Mouse (Mus musculus): Measurements from ENCODE around the gene Gm20388.

The Gm20388 gene

DNA sequence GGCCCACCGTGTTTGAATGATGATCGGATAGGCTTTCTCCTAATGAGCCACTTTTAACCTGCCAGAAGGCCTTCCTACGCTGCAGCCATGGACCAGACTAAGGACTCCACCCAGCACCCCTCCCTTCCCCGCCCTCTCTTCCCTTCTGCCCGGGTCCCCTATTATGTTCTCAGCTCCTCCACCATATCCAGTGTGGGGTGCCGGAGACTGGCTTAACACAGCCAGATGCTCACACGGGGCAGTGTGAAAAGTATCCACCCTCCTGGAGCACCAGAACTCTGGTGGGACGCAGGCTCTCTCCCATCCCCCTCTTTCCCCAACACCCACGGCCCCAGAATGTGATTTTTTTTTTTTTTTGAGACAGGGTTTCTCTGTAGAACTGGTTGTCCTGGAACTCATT is 2662.9 kb downstream of the Gm20388 start:
- DNase-seq: no peak

DNA sequence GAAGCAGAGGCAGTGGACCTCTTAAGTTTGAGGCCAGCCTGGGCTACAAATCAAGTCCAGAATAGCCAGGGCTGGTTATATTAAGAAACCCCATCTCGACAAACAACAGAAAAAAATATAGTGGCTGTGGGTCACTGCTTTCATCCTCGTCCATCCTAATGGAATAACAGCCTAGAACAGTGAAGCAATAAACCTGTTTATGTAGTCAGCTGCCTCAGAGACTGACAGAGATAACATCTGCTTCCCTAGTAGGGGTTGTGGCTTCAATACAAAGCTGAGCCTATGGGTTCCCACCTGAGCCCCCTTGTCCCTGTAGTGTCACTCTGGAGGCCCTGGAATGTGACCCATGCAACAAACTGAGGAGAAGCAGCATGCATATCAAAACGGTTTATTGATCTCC is 2663.6 kb downstream of the Gm20388 start:
- no peak for DNase-seq

DNA sequence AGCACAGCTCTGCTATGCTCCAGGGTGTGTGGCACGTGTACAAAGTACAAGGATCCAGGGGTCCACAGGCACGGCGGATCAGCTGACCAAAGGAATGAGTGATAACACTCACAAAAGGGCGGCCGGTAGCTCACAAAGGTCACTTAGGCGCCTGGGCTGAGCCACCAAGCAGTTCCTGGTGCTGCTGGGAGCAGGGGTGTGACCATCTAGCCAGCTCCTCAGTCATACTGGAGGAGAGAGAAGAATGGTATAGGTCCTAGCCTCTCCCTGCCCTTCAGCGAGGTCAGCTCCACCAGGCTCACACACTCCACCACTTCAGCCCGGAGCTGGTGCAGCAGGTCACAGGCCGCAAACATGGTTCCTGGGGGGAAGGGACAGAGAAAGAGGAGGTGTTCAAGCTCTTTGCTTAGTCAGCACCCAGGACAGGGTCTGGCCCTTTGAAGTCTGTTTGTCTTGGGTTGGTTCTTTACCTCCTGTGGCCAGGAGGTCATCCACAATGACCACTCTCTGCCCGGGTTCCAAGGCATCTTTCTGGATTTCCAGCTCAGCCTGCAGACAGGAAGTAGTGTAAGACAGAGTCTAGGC is 2664.1 kb downstream of the Gm20388 start:
- no peak for DNase-seq

DNA sequence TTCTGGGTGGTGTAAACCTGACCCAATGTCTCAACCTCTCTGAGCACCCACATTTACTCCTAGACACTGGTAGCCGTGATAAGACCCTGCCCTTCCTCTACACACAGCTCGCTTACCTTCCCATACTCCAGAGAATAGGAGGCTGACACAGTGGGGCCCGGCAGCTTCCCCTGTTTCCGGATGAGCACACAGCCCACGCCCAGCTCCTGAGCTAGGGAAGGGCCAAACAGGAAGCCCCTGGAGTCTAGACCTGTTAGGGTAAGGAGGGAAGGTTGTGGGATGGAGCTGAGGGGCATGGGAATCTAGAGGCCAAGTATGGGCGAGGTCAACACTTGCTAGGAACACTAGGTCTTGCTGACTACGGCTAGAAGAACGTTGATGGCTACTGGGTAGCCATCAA is 2664.6 kb downstream of the Gm20388 start:
- DNase-seq: peak in 1 of 2 experiments; percentile 33

DNA sequence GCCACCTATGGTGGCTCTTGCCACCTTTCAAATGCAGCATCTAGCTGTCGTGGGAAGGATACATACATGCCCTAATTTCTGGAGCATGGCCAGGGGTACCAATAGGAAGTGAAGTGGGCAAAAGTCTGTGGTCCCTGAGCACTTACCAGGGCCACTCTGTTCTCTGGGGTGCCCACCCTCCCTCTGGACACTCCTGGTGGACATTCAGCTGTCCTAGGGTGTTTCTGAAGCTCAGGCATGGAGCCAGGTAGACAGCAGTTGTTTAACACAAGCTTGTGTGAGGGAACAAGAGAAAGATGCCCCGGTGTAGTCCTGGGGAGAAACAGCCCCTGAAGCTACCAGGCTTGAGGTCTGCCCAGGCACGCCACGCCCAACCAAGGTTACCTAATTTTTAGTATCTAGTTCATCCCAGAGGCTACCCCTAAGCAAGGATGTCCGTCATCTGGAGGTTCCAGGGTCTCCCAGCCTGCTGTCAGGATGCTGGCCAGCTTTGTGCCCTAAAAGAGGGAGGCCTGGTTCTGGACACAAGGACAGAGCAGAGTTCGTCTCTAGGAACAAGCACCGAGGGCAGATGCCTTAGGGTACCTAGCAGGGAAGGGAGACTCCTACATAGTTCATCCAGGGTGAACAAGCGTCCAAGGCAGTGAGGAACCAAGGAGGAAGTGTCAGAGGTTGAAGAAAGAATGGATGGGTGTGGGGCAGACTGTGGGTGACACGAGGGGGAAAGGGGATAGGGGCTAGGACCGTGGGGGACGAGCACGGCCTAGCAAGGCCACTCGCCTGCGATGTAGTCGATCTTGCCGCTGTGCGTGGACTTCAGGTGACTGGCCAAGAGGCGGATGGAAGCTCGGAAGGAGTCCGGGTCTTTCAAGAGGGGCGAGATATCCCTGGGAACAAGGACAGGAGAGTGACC is 2665.3 kb downstream of the Gm20388 start:
- no peak for DNase-seq

DNA sequence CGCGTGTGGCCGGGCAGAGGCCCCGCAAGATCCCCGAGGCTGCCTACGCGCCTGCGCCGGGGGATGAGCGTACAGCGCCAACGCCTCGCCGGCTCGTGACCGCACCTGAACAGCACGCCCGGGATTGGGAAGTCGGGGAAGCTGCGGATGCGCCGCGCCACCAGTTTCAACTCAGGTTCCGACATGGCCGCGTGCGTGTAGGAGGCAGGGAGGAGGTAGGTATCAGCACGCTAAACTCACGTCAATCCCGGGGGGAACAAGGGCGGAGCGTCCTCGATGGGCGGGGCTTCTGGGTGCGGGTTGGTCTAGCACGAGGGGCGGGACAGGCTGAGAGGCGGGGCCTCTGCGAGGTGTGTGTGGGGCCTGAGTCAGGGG is 2666.0 kb downstream of the Gm20388 start, which contains the start of gene Aprt:
Aprt (minus strand) TSS at position 262 of the 375 bp plus-strand sequence.
- DNase-seq: peak; percentile 94 to 96

DNA sequence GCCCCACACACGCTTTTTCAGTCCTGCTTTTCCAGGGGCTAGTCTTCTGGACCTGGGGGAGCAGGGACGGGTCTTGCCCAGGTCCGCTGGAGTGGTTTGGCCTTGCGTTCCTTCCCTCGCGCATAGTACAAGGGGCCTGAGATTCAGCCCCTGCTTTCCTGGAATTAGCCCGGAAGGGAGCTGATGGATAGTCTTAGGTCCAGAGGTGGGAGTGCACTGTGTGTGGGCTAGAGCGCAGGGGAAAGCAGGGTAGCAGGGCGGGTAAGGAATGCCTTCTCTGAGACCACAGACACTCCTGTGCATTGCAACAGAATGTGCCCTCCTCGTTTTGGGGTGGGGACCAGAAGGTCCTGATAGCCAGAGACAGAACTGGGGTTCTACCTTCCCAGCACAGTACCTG is 2666.5 kb downstream of the Gm20388 start:
- peak in 1 of 2 experiments; percentile 24 for DNase-seq

DNA sequence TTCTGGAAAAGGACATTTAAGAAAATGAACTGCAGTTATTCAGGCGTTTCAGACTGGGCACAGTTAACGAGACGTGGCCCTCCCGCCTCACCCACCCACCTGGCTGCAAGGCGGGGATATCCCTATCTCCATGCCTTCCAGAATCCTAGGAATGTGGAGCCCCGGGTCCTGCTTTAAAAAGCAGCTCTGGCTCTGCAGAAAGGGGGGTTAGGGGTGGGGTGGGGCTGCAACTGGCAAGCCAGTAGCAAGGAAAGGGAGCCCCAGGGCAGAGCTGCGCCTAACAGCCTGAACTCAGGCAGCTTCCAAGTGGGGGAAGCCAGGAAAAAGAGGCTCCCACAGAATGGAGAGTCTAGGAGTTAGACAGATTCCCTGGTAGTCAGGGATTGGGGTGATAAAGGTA is 2668.6 kb downstream of the Gm20388 start:
- peak in 1 of 2 experiments; percentile 26 for DNase-seq

DNA sequence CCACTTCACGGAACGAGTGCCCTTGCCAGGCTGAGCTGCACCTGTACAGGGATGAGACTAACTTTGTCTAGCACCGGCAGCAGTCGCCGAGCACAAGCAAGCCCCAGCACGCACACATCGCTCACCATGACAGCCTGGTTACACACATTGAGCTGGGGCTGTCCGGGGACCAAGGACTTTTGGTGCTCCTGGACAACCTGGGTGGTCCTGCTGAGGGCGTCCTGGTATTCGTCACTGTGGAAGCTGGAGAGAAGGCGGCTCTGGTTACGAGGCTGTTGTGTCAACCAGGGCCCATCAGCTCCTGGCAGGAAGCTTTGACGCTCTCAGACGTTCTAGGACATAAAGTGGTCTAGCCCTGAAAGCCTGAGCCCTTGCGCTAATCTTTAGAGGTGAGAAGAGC is 2670.3 kb downstream of the Gm20388 start:
- DNase-seq: no peak

DNA sequence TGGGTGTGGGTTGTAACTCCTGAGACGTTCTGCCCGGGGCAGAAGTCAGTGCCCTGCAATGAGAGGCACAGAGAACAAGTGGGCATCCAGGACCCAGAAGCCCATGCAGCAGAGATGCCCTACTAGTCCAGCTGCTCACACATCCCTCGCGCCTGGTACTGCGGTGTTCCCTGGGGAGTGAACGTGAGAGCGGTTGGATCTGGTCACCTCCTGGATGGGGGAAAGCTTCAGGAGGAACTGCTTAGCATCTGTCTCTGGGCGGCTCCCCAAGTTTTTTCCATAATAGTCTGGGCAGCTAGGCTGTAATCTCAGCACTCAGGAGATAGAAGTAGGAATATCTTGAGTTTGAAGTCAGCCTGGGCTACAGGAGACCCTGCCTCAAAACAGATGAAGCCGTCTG is 2674.3 kb downstream of the Gm20388 start:
- no peak for DNase-seq

DNA sequence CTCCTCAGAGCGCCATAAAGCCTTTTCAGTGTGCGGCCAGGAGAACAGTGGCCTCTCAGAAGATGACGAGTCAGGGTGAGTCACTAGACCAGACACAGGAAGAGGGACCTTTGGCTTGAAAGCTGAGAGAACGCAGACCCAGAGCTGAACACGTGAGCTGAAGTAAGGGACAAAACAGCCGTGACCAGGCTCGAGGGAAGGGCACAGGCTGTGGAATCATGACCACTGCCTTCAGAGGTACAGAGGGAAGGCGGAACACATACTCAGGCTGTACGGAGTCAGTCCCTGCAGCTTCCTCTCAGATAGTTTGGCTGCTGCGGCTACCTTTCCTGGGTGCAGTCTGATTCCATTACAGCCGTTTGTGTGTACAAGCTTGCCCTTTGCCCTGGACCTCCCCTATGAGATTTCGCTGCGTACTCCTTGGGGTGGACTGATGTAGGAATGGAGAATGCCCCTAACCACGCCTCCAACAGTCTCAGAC is 2674.8 kb downstream of the Gm20388 start:
- no peak for DNase-seq

DNA sequence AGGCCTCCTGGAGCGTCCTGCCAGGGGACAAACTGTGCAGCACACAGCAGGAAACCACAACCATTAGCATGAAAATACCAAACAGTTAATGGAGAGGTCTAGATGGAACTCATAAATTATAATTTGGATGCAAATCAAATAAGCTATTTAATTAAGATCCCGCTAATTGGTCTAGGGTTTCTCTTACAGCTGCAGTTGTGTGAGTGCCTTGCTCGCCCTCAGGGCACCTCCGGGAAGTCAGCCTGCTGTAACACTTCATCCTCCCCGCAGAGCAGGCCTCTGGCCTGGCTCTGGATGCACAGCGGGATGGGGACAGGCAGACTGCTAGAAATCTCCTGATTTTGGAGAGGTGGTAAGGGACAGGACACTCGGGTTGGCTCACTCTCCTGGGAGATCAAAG is 2675.5 kb downstream of the Gm20388 start:
- DNase-seq: no peak

DNA sequence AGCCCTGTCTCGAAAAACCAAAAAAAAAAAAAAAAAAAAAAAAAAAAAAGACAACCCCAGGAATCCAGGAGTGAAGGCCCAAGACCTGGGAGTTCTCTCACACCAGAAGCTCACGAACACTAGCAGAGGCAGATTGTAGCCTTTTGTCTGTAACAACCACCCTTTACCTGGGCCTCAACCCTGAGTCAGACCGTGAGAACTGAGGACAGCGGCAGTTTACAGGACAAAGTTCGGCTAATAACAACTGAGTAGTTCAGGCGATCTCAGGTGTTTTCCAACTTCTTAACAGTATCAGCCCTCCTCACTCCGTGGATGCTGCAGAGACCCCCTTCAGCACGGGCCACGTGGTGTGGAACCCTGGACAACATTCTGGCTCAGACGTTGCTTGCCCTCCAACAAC is 2676.1 kb downstream of the Gm20388 start:
- no peak for DNase-seq

DNA sequence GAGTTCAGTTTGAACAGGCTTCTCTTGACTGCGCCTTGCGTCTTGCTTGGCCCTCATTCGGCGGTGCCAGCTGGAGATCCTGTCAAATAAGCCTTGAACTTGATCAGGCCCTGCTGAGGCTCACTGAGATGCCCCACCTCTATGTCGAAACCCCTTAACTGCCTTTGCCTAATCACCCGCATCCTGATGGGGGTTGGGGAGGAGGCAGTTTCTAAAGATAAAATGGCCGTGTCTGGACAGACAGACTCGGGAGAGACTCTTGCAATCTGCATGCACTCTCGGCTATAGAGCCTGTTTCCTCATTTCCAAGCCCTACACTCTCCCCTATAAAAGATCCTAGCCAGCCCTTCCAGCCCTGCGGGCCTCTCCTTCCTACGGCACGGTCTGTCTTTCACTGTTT is 2682.6 kb downstream of the Gm20388 start:
- peak in 1 of 2 experiments; percentile 28 for DNase-seq

DNA sequence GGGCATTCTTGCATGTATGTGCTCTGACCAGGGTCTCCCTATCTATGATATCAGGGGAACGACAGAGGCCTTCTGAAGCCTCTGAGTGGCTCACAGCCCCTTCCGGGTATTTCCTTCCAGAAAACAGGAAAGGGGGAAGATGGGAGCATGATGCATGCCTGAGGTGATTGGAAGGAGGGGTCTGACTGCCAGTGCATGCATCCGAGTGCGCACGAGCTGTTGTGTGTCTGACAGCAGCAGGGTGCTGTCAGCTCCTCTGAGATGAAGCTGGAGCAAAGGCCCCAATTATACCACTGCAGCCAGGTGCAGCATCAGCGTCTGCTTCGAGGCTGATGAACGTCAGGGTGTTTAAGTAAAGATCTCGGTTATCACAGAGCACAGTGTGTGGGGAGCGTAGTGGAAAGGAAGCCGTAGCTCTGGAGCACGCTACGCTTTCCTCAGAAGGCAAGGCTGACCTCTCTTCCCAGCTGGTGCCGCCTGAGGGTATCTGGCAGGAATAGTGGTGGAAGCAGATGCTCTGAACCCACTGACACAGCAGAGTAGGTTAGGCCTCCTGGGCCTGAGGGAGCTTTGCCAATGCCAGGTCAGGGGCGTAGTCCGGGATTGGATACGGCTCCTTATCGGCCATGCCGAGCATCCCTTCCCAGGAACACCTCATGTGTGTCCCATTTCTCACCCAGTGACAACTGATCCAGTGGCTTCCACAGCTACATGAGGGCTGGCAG is 2683.3 kb downstream of the Gm20388 start:
- no peak for DNase-seq

DNA sequence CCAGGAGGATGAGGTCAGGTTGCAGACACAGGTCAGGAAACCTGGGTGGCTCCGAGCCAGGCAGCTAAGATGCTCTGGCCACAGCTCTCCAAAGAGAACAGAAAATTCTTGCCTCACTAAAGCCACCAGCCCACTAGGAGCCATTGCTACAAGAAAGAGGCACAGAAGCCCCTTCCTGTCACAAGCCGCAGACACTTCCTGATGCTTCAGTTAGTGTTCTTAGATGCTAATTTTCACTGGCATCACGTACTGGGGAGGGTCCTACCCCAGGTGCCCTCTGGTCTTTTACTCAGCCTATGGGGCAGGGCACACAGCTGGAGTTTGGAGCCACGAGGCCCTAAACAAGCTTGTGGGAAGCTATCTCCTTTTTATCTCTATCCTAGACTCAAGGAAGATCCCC is 2685.4 kb downstream of the Gm20388 start:
- no peak for DNase-seq

DNA sequence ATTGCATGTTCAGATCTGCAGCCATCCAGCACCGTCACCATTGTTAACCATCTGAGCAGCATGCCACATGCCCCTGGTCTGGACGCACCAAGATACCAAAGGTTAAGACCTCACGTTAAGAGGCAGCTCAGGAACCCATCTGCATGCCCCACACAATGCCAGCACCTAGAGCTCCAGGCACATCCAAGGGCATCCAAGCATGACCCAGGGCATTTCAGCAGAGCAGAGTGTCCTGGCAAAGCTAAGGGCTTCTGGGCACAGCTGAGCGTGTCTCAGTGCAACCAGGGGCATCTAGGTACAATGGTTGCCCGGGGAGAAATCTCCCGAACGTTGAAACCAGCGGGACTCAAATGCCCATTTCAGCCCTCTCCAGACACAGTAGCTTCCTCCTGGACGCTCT is 2690.0 kb downstream of the Gm20388 start:
- no peak for DNase-seq

DNA sequence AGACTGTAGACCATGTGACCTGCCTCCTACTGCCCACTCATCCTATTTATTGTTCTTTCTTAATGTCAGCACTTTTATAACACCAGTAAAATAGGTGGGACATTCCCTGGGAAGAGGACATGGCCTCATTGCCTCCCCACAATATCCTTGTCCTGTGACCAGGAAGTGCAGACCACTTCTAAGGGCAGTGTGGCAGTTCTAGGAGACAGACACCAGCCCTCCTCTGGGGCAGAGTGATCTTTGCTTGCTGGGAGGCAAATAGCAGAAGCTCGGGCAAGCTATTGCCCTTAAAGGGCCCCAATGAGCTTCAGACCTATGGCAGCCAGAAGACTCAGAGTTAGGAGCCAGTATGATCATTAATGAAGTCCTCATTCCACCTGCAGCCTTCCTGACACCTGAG is 2694.0 kb downstream of the Gm20388 start:
- DNase-seq: no peak

DNA sequence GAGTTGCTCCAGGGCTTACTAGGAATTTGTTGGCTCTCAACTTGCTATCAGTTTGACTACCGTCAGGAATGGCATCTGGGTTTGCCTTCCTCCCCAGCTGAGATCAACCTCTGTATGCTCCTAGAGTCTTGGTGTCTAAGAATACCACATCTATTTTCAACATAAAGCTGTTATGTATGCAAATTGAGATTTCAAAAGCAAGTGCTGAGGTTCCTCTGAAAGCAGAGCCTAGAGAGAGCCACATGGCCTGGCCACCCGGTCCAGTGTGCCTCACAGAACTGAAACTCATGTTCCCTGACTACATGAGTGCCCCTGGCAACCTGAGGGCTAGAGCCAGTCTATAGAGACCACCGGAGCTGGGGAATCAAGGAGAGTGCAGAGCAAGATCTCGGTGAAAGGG is 2694.7 kb downstream of the Gm20388 start:
- no peak for DNase-seq

DNA sequence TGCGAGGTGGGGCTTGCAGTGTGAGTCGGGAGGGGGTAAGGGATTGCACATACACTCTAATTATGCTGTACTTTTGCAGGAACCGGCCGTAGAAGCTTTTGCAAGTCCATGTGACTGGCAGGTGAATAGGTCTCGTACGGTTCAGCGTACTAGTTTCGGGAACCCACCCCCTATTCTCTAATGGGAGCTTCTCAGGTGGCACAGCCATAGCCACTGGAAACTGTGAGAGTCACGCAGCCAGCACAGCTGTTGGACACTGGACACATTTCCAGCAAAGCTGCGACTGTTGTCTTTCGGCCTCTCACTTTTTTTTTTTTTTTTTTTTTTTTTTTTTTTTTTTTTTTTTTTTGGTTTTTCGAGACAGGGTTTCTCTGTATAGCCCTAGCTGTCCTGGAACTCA is 2696.2 kb downstream of the Gm20388 start:
- no peak for DNase-seq

DNA sequence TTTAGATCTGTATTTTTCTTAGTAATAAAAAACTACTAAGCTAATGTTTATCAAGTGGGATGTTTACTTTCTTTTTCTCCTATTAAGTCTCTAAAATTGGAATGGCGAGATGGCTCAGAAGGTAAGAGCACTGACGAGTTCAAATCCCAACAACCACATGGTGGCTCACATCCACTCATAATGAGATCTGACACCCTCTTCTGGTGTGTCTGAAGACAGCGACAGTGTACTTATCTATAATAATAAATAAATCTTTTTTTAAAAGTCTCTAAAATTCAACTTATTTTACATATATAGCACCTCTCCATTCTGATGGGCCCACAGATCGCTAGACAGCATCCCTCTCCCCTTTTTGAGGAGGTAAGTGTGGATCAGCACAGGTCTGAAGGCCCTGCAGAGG is 2699.6 kb downstream of the Gm20388 start:
- no peak for DNase-seq

DNA sequence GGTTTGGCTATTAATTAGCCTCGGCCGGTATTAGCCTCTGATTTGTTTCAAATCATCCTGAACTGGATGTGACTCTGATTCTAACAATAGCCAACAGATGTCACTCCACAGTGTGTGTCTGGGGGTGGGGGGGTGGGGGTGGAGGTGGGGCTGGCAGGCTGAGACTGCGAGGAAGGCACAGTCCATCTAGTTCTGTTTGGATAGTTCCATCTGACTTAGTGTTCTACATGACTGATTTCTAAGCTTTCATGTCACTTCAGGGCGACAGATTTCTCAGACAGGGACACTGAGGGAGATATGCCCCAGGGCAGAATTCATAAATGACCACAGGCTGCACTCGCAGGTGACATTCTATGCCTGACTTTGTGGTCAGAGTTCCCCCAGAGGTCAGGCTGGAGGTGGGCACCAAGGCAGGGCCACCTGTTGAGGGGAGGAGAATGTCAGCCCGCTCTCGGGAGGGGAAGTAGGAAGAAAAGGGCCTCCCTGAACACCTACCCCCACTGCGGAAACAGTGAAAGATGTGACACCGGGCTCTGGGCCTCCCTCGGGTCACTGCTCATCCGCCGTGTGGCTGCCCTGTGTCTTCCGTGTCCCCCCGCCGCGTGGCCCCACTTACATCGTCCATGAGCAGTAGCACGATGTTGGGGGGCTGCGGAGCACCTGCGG is 2700.1 kb downstream of the Gm20388 start:
- DNase-seq: no peak
